Mouse (Mus musculus): ENCODE measurements around the gene Flnb.

- no peak for TF ChIP-seq CTCF (IDR thresholded peaks at IDR 0.05; ENCODE audit: insufficient read depth, low read depth, low read length)
- no peak for TF ChIP-seq POLR2A (IDR thresholded peaks at IDR 0.05; ENCODE audit: insufficient read depth, low read depth, low read length)
Observed at GRCm38 (mm10) chr14:7862226-7862625, 44.5 kb downstream of the Flnb start.
